Mouse (Mus musculus): ENCODE measurements at regions not wholly inside any gene's neighbourhood (a gene's known extent, or its start where the extent isn't known, plus 50 kb on each side); places are given as distances from the start of the nearest gene placed in this dataset.

- DNase-seq (ENCODE audit: low read depth in 3 of 3, low spot score in 3 of 3) = no peak
- Histone ChIP-seq H3K4me3 (ENCODE audit: insufficient read depth in 1 of 2, low read depth in 2 of 2, low read length in 2 of 2) (no peak overlapping the region), H3K4me1 (replicated peaks; ENCODE audit: control insufficient read depth in 2 of 2, insufficient read depth in 2 of 2, low read length in 1 of 2) (no peaks in the 10 kb centered on the region), H3K27me3 (ENCODE audit: control insufficient read depth, insufficient read depth, low read length) (no peaks in the 10 kb centered on the region), H3K9me3 (ENCODE audit: control insufficient read depth, low read length) (no peaks in the 10 kb centered on the region), H3K4me2 (ENCODE audit: low read depth) (no peak overlapping the region), H3K27ac (no peak overlapping the region), H3K36me3 (replicated peaks; ENCODE audit: control insufficient read depth, insufficient read depth, low read depth) (no peaks in the 10 kb centered on the region), H3K9ac (replicated peaks) (no peak overlapping the region)
- WGBS (ENCODE audit: insufficient replicate concordance) = 78% methylated on average over 3 of the region's 3 CpGs
- no peak for TF ChIP-seq EP300 (IDR thresholded peaks at IDR 0.05; ENCODE audit: low read depth)
- TF ChIP-seq CTCF (IDR thresholded peaks at IDR 0.05; ENCODE audit: low read depth) = no peak
- no peak for ATAC-seq (ENCODE audit: insufficient read depth)
Observed at GRCm38 (mm10) chr16:8933121-8933520, 103.2 kb downstream of the 1810013L24Rik start.

- no peaks in the 10 kb centered on the region for H3K4me1 ChIP-seq (replicated peaks; ENCODE audit: control insufficient read depth in 2 of 2, insufficient read depth in 2 of 2, low read length in 1 of 2)
Observed at GRCm38 (mm10) chr16:8936446-8936845, 106.5 kb downstream of the 1810013L24Rik start.

GRCm38 (mm10) chr16:8938516-8938915, 108.6 kb downstream of the 1810013L24Rik start:
- Histone ChIP-seq H3K4me2 (ENCODE audit: low read depth) (no peak overlapping the region), H3K4me3 (ENCODE audit: insufficient read depth in 1 of 2, low read depth in 2 of 2, low read length in 2 of 2) (no peak overlapping the region), H3K9ac (replicated peaks) (no peak overlapping the region), H3K9me3 (ENCODE audit: control insufficient read depth, low read length) (no peaks in the 10 kb centered on the region), H3K36me3 (replicated peaks; ENCODE audit: control insufficient read depth, insufficient read depth, low read depth) (no peaks in the 10 kb centered on the region), H3K27me3 (ENCODE audit: control insufficient read depth, insufficient read depth, low read length) (no peaks in the 10 kb centered on the region), H3K4me1 (replicated peaks; ENCODE audit: control insufficient read depth in 2 of 2, insufficient read depth in 2 of 2, low read length in 1 of 2) (no peaks in the 10 kb centered on the region), H3K27ac (no peak overlapping the region)
- TF ChIP-seq CTCF (IDR thresholded peaks at IDR 0.05; ENCODE audit: low read depth) (no peak), EP300 (IDR thresholded peaks at IDR 0.05; ENCODE audit: low read depth) (no peak)
- ATAC-seq (ENCODE audit: insufficient read depth) (no peak), DNase-seq (ENCODE audit: low read depth in 3 of 3, low spot score in 3 of 3) (no peak)
- 27% methylated on average over 5 of the region's 5 CpGs for WGBS (ENCODE audit: insufficient replicate concordance)

More at GRCm38 (mm10) chr16:8936446-8936845, 106.5 kb downstream of the 1810013L24Rik start:
- Histone ChIP-seq H3K36me3 (replicated peaks; ENCODE audit: control insufficient read depth, insufficient read depth, low read depth) (no peaks in the 10 kb centered on the region), H3K27me3 (ENCODE audit: control insufficient read depth, insufficient read depth, low read length) (no peaks in the 10 kb centered on the region), H3K27ac (no peak overlapping the region), H3K9me3 (ENCODE audit: control insufficient read depth, low read length) (no peaks in the 10 kb centered on the region), H3K9ac (replicated peaks) (no peak overlapping the region), H3K4me2 (ENCODE audit: low read depth) (no peak overlapping the region), H3K4me3 (ENCODE audit: insufficient read depth in 1 of 2, low read depth in 2 of 2, low read length in 2 of 2) (no peak overlapping the region)
- ATAC-seq (ENCODE audit: insufficient read depth) (no peak), DNase-seq (ENCODE audit: low read depth in 3 of 3, low spot score in 3 of 3) (no peak)
- TF ChIP-seq CTCF (IDR thresholded peaks at IDR 0.05; ENCODE audit: low read depth) = no peak
- TF ChIP-seq EP300 (IDR thresholded peaks at IDR 0.05; ENCODE audit: low read depth) = no peak

- no peak for DNase-seq (ENCODE audit: low read depth in 3 of 3, low spot score in 3 of 3)
- Histone ChIP-seq H3K4me1 (replicated peaks; ENCODE audit: control insufficient read depth in 2 of 2, insufficient read depth in 2 of 2, low read length in 1 of 2) (no peaks in the 10 kb centered on the region), H3K27ac (no peak overlapping the region), H3K9ac (replicated peaks) (no peak overlapping the region), H3K36me3 (replicated peaks; ENCODE audit: control insufficient read depth, insufficient read depth, low read depth) (no peaks in the 10 kb centered on the region), H3K27me3 (ENCODE audit: control insufficient read depth, insufficient read depth, low read length) (no peaks in the 10 kb centered on the region), H3K4me2 (ENCODE audit: low read depth) (no peak overlapping the region), H3K4me3 (ENCODE audit: insufficient read depth in 1 of 2, low read depth in 2 of 2, low read length in 2 of 2) (no peak overlapping the region), H3K9me3 (ENCODE audit: control insufficient read depth, low read length) (no peaks in the 10 kb centered on the region)
- ATAC-seq (ENCODE audit: insufficient read depth) = no peak
- WGBS (ENCODE audit: insufficient replicate concordance) = 36% methylated on average over 7 of the region's 7 CpGs
- TF ChIP-seq CTCF (IDR thresholded peaks at IDR 0.05; ENCODE audit: low read depth) (no peak), EP300 (IDR thresholded peaks at IDR 0.05; ENCODE audit: low read depth) (no peak)
Observed at GRCm38 (mm10) chr16:8939136-8939535, 109.2 kb downstream of the 1810013L24Rik start.

GRCm38 (mm10) chr16:8944412-8945102, 114.7 kb downstream of the 1810013L24Rik start:
- H3K36me3 ChIP-seq (replicated peaks; ENCODE audit: control insufficient read depth, insufficient read depth, low read depth) = no peaks in the 10 kb centered on the region
- DNase-seq (ENCODE audit: low read depth in 3 of 3, low spot score in 3 of 3) (no peak), ATAC-seq (ENCODE audit: insufficient read depth) (no peak)
- no peak overlapping the region for H3K4me2 ChIP-seq (ENCODE audit: low read depth)
- 27% methylated on average over 5 of the region's 5 CpGs for WGBS (ENCODE audit: insufficient replicate concordance)
- H3K4me1 ChIP-seq (replicated peaks; ENCODE audit: control insufficient read depth in 2 of 2, insufficient read depth in 2 of 2, low read length in 1 of 2) = no peaks in the 10 kb centered on the region
- no peak overlapping the region for H3K9ac ChIP-seq (replicated peaks)
- no peaks in the 10 kb centered on the region for H3K27me3 ChIP-seq (ENCODE audit: control insufficient read depth, insufficient read depth, low read length)
- H3K27ac ChIP-seq = no peak overlapping the region
- no peak overlapping the region for H3K4me3 ChIP-seq (ENCODE audit: insufficient read depth in 1 of 2, low read depth in 2 of 2, low read length in 2 of 2)
- TF ChIP-seq EP300 (IDR thresholded peaks at IDR 0.05; ENCODE audit: low read depth) = no peak
- TF ChIP-seq CTCF (IDR thresholded peaks at IDR 0.05; ENCODE audit: low read depth) = no peak
- no peaks in the 10 kb centered on the region for H3K9me3 ChIP-seq (ENCODE audit: control insufficient read depth, low read length)

All from liver, embryonic 14.5 days (tissue).